Mouse (Mus musculus): ENCODE data around the gene Fkbp4. TPM values are rescaled to one million over a fixed set of nuclear protein-coding genes. Genes with fewer than 3 reads are reported as not detected.

Fkbp4 gene
- total and polyA plus RNA-seq, 3 experiments: 144 to 369 (median 265) TPM

GRCm38 (mm10) chr6:128432356-128432915, 6.0 kb downstream of the Fkbp4 start:
- Histone ChIP-seq H3K36me3 (replicated peaks) (peaks cover 96% of the 10 kb centered on the region), H3K4me3 (ENCODE audit: low read depth, low read length) (no peak overlapping the region), H3K27me3 (ENCODE audit: insufficient read depth, low read length) (no peaks in the 10 kb centered on the region; the same call in 1 of the 2 replicates), H3K9me3 (replicated peaks) (no peaks in the 10 kb centered on the region), H3K4me1 (ENCODE audit: insufficient read depth, low read depth, low read length) (peaks cover 49% of the 10 kb centered on the region)
- DNase-seq (ENCODE audit: low spot score): no peak
- no peak for ATAC-seq (ENCODE audit: extremely low read depth, insufficient number of reproducible peaks, low FRiP score, poor library complexity, severe bottlenecking)
- no peak for TF ChIP-seq CTCF (IDR thresholded peaks at IDR 0.05; ENCODE audit: low read depth, low read length)
- TF ChIP-seq TAL1 (conservative IDR thresholded peaks at IDR 0.05; ENCODE audit: low read depth, low read length): no peak
- TF ChIP-seq GATA1 (IDR thresholded peaks at IDR 0.05; ENCODE audit: borderline replicate concordance, low read length): no peak
- no peak for TF ChIP-seq POLR2AphosphoS5 (IDR thresholded peaks at IDR 0.05; ENCODE audit: insufficient replicate concordance, low read depth, low read length)
- no peak for TF ChIP-seq GATA2 (IDR thresholded peaks at IDR 0.05; ENCODE audit: borderline replicate concordance, low read depth, low read length)

GRCm38 (mm10) chr6:128429826-128430225, 8.7 kb downstream of the Fkbp4 start:
- no peak for DNase-seq (ENCODE audit: low spot score)
- Histone ChIP-seq H3K27me3 (ENCODE audit: insufficient read depth, low read length) (no peaks in the 10 kb centered on the region; the same call in 1 of the 2 replicates), H3K9me3 (replicated peaks) (no peaks in the 10 kb centered on the region), H3K36me3 (replicated peaks) (peaks cover 90% of the 10 kb centered on the region), H3K4me3 (ENCODE audit: low read depth, low read length) (no peak overlapping the region), H3K4me1 (ENCODE audit: insufficient read depth, low read depth, low read length) (peaks cover 38% of the 10 kb centered on the region)
- TF ChIP-seq POLR2AphosphoS5 (IDR thresholded peaks at IDR 0.05; ENCODE audit: insufficient replicate concordance, low read depth, low read length) (no peak), GATA2 (IDR thresholded peaks at IDR 0.05; ENCODE audit: borderline replicate concordance, low read depth, low read length) (no peak), GATA1 (IDR thresholded peaks at IDR 0.05; ENCODE audit: borderline replicate concordance, low read length) (no peak), TAL1 (conservative IDR thresholded peaks at IDR 0.05; ENCODE audit: low read depth, low read length) (no peak), CTCF (IDR thresholded peaks at IDR 0.05; ENCODE audit: low read depth, low read length) (no peak)
- ATAC-seq (ENCODE audit: extremely low read depth, insufficient number of reproducible peaks, low FRiP score, poor library complexity, severe bottlenecking): no peak

- H3K9me3 ChIP-seq (replicated peaks): no peaks in the 10 kb centered on the region
- H3K36me3 ChIP-seq (replicated peaks): peaks cover 85% of the 10 kb centered on the region
- DNase-seq (ENCODE audit: low spot score) (no peak), ATAC-seq (ENCODE audit: extremely low read depth, insufficient number of reproducible peaks, low FRiP score, poor library complexity, severe bottlenecking) (no peak)
- no peak overlapping the region for H3K4me3 ChIP-seq (ENCODE audit: low read depth, low read length)
- H3K4me1 ChIP-seq (ENCODE audit: insufficient read depth, low read depth, low read length): peaks cover 36% of the 10 kb centered on the region
- TF ChIP-seq POLR2AphosphoS5 (IDR thresholded peaks at IDR 0.05; ENCODE audit: insufficient replicate concordance, low read depth, low read length) (no peak), GATA2 (IDR thresholded peaks at IDR 0.05; ENCODE audit: borderline replicate concordance, low read depth, low read length) (no peak), GATA1 (IDR thresholded peaks at IDR 0.05; ENCODE audit: borderline replicate concordance, low read length) (no peak), CTCF (IDR thresholded peaks at IDR 0.05; ENCODE audit: low read depth, low read length) (no peak), TAL1 (conservative IDR thresholded peaks at IDR 0.05; ENCODE audit: low read depth, low read length) (no peak)
- H3K27me3 ChIP-seq (ENCODE audit: insufficient read depth, low read length): no peaks in the 10 kb centered on the region; the same call in 1 of the 2 replicates
These were observed 9.2 kb downstream of the Fkbp4 start for GRCm38 (mm10) chr6:128429300-128429699.

- peaks cover 67% of the 10 kb centered on the region for H3K36me3 ChIP-seq (replicated peaks)
- ATAC-seq (ENCODE audit: extremely low read depth, insufficient number of reproducible peaks, low FRiP score, poor library complexity, severe bottlenecking) (no peak), DNase-seq (ENCODE audit: low spot score) (no peak)
- TF ChIP-seq GATA1 (IDR thresholded peaks at IDR 0.05; ENCODE audit: borderline replicate concordance, low read length) (no peak), GATA2 (IDR thresholded peaks at IDR 0.05; ENCODE audit: borderline replicate concordance, low read depth, low read length) (no peak), POLR2AphosphoS5 (IDR thresholded peaks at IDR 0.05; ENCODE audit: insufficient replicate concordance, low read depth, low read length) (no peak), CTCF (IDR thresholded peaks at IDR 0.05; ENCODE audit: low read depth, low read length) (no peak), TAL1 (conservative IDR thresholded peaks at IDR 0.05; ENCODE audit: low read depth, low read length) (no peak)
- H3K4me3 ChIP-seq (ENCODE audit: low read depth, low read length): no peak overlapping the region
- H3K4me1 ChIP-seq (ENCODE audit: insufficient read depth, low read depth, low read length): peaks cover 25% of the 10 kb centered on the region
- H3K9me3 ChIP-seq (replicated peaks): no peaks in the 10 kb centered on the region
- H3K27me3 ChIP-seq (ENCODE audit: insufficient read depth, low read length): no peaks in the 10 kb centered on the region
These were observed 10.9 kb downstream of the Fkbp4 start for GRCm38 (mm10) chr6:128427571-128427970.

- no peak for TF ChIP-seq GATA2 (IDR thresholded peaks at IDR 0.05; ENCODE audit: borderline replicate concordance, low read depth, low read length)
- TF ChIP-seq GATA1 (IDR thresholded peaks at IDR 0.05; ENCODE audit: borderline replicate concordance, low read length): no peak
- TF ChIP-seq POLR2AphosphoS5 (IDR thresholded peaks at IDR 0.05; ENCODE audit: insufficient replicate concordance, low read depth, low read length): no peak
- TF ChIP-seq TAL1 (conservative IDR thresholded peaks at IDR 0.05; ENCODE audit: low read depth, low read length): no peak
- TF ChIP-seq CTCF (IDR thresholded peaks at IDR 0.05; ENCODE audit: low read depth, low read length): no peak
- no peaks in the 10 kb centered on the region for H3K27me3 ChIP-seq (ENCODE audit: insufficient read depth, low read length)
- peaks cover 56% of the 10 kb centered on the region for H3K36me3 ChIP-seq (replicated peaks)
- no peak for DNase-seq (ENCODE audit: low spot score)
- peaks cover 29% of the 10 kb centered on the region for H3K4me1 ChIP-seq (ENCODE audit: insufficient read depth, low read depth, low read length)
- H3K9me3 ChIP-seq (replicated peaks): no peaks in the 10 kb centered on the region
- H3K4me3 ChIP-seq (ENCODE audit: low read depth, low read length): peak overlapping the region; percentile 79; the same call in 1 of the 2 replicates
- ATAC-seq (ENCODE audit: extremely low read depth, insufficient number of reproducible peaks, low FRiP score, poor library complexity, severe bottlenecking): no peak
These were observed 13.4 kb downstream of the Fkbp4 start for GRCm38 (mm10) chr6:128425046-128425445.

GRCm38 (mm10) chr6:128424269-128425019, 14.0 kb downstream of the Fkbp4 start, which contains the start of gene Itfg2:
Gene Itfg2, minus strand, starts transcription at chr6:128424931.
- peaks cover 55% of the 10 kb centered on the region for H3K36me3 ChIP-seq (replicated peaks)
- H3K9me3 ChIP-seq (replicated peaks): no peaks in the 10 kb centered on the region
- peak within 1 kb of the TSS; percentile 79 for H3K4me3 ChIP-seq (ENCODE audit: low read depth, low read length)
- DNase-seq (ENCODE audit: low spot score) (peak; percentile 91), ATAC-seq (ENCODE audit: extremely low read depth, insufficient number of reproducible peaks, low FRiP score, poor library complexity, severe bottlenecking) (peak; percentile 80)
- TF ChIP-seq POLR2AphosphoS5 (IDR thresholded peaks at IDR 0.05; ENCODE audit: insufficient replicate concordance, low read depth, low read length) (peak; percentile 69; the same call in 1 of the 2 replicates), GATA1 (IDR thresholded peaks at IDR 0.05; ENCODE audit: borderline replicate concordance, low read length) (no peak)
- peaks cover 25% of the 10 kb centered on the region; the same call in 1 of the 2 replicates for H3K4me1 ChIP-seq (ENCODE audit: insufficient read depth, low read depth, low read length)
- no peaks in the 10 kb centered on the region for H3K27me3 ChIP-seq (ENCODE audit: insufficient read depth, low read length)

Data from G1E (cell line).